25 mouse cellular contexts compared by ENCODE assay signal in the genomic region with DNA sequence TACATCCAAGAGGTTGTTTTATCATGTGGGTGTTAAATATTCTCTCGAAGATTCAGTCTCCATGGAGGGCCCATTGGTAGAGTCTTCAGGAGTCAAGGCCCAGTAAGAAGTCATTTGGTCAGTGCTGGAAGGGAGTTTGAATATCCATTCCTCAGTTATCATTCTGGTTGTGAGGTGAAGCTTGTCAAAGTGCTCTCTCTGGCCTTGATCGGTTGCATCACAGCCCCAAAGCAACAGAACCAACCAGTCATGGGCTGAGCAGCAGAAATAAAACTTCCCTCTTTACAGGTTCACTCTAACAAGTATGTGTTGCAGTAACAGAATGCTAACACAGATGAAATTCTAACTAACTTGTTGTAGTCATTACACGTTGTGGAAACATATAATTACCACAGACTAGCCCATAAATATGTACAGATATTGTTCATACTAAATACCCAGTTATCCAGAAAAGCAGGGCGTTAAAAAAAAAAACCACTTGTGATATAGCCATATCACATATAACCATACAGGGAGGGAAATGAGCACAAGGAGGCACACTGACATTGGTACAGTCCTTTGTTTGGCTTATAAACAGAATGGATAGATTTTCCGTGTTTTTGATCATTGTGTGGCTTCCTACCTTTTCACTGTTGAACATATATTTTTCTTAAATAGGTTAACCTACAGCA. TPM values are rescaled to one million over a fixed set of nuclear protein-coding genes. Genes with fewer than 3 reads are reported as not detected.
DNase-seq lines count a peak whose midpoint lies in the region; ATAC-seq lines count a peak whose summit lies in the region.
"Had no signal": no experiment of that assay in that cellular context is flagged by ENCODE, and none has a peak within 500 bp of the region (broad histone marks: within the 10 kb centered on the region; RNA-seq: fewer than 3 reads in every experiment).

No protein-coding gene starts in this region.

- H3K27ac ChIP-seq in liver, embryonic 15.5 days (replicated peaks), result peak overlapping the region; percentile 10; the same call in 1 of the 2 replicates
- H3K27ac ChIP-seq in forebrain, embryonic 14.5 days (ENCODE audit: low read depth, low read length), result no peak overlapping the region
- H3K27ac ChIP-seq in hindbrain, embryonic 12.5 days, result no peak overlapping the region
- H3K27ac ChIP-seq: embryonic facial prominence, embryonic 10.5 days; heart, embryonic 15.5 days; hindbrain, embryonic 10.5 days; hindbrain, embryonic 15.5 days had no signal

- no peak overlapping the region for H3K4me2 ChIP-seq in liver, embryonic 15.5 days
- H3K4me2 ChIP-seq in forebrain, embryonic 14.5 days (ENCODE audit: low read length), result no peak overlapping the region
- no peak overlapping the region for H3K4me2 ChIP-seq in hindbrain, embryonic 12.5 days (replicated peaks)
- H3K4me2 ChIP-seq: heart, embryonic 11.5 days; heart, embryonic 15.5 days; hindbrain, embryonic 15.5 days had no signal

- H3K4me1 ChIP-seq in liver, embryonic 15.5 days (replicated peaks), result peaks cover 7% of the 10 kb centered on the region; the same call in 1 of the 2 replicates
- no peaks in the 10 kb centered on the region for H3K4me1 ChIP-seq in forebrain, embryonic 14.5 days (ENCODE audit: control insufficient read depth, insufficient read depth, low read length)
- H3K4me1 ChIP-seq in hindbrain, embryonic 12.5 days, result no peaks in the 10 kb centered on the region
- H3K4me1 ChIP-seq: embryonic facial prominence, embryonic 10.5 days; heart, embryonic 15.5 days; hindbrain, embryonic 10.5 days; hindbrain, embryonic 15.5 days had no signal

- H3K4me3 ChIP-seq in liver, embryonic 15.5 days (replicated peaks), result no peak overlapping the region
- H3K4me3 ChIP-seq in forebrain, embryonic 14.5 days (ENCODE audit: low read depth, low read length), result no peak overlapping the region
- H3K4me3 ChIP-seq in hindbrain, embryonic 12.5 days, result no peak overlapping the region
- H3K4me3 ChIP-seq: embryonic facial prominence, embryonic 10.5 days; erythroblast, embryonic 14.5 days; heart, embryonic 15.5 days; hindbrain, embryonic 10.5 days; hindbrain, embryonic 15.5 days had no signal

- no peak overlapping the region for H3K9ac ChIP-seq in liver, embryonic 15.5 days
- H3K9ac ChIP-seq in forebrain, embryonic 14.5 days (ENCODE audit: low read length), result no peak overlapping the region
- no peak overlapping the region for H3K9ac ChIP-seq in hindbrain, embryonic 12.5 days
- H3K9ac ChIP-seq: heart, embryonic 15.5 days; hindbrain, embryonic 15.5 days had no signal

- peak; percentile 70 for ATAC-seq in erythroblast, adult 5-6 weeks (replicated peaks; ENCODE audit: low FRiP score, poor library complexity, severe bottlenecking)
- peak; percentile 92 for ATAC-seq in erythroid progenitor cell, adult 5-6 weeks (replicated peaks; ENCODE audit: low FRiP score, poor library complexity, severe bottlenecking)
- ATAC-seq in liver, embryonic 15.5 days (ENCODE audit: insufficient read depth), result peak; percentile 76
- ATAC-seq in megakaryocyte-erythroid progenitor cell, adult 5-6 weeks (replicated peaks; ENCODE audit: low FRiP score, low TSS enrichment, poor library complexity, severe bottlenecking), result peak; percentile 79
- ATAC-seq in forebrain, embryonic 14.5 days, result no peak
- no peak for ATAC-seq in hindbrain, embryonic 12.5 days (ENCODE audit: low FRiP score)
- ATAC-seq: forebrain, embryonic 16.5 days; inflammation-experienced regulatory T-cells, adult 6 months had no signal

- peaks cover 4% of the 10 kb centered on the region for H3K27me3 ChIP-seq in liver, embryonic 15.5 days
- H3K27me3 ChIP-seq in forebrain, embryonic 14.5 days (replicated peaks; ENCODE audit: control insufficient read depth, insufficient read depth, low read length), result no peaks in the 10 kb centered on the region
- no peaks in the 10 kb centered on the region for H3K27me3 ChIP-seq in hindbrain, embryonic 12.5 days
- H3K27me3 ChIP-seq: heart, embryonic 15.5 days; hindbrain, embryonic 15.5 days had no signal

- WGBS in liver, embryonic 15.5 days (ENCODE audit: insufficient replicate concordance), result 48% methylated on average over 5 of the region's 5 CpGs
- WGBS in forebrain, embryonic 14.5 days, result 87% methylated on average over 5 of the region's 5 CpGs
- 86% methylated on average over 5 of the region's 5 CpGs for WGBS in hindbrain, embryonic 12.5 days

- H3K36me3 ChIP-seq in liver, embryonic 15.5 days (replicated peaks), result no peaks in the 10 kb centered on the region
- no peaks in the 10 kb centered on the region for H3K36me3 ChIP-seq in forebrain, embryonic 14.5 days (ENCODE audit: control insufficient read depth, insufficient read depth, low read length)
- no peaks in the 10 kb centered on the region for H3K36me3 ChIP-seq in hindbrain, embryonic 12.5 days
- H3K36me3 ChIP-seq: embryonic facial prominence, embryonic 10.5 days; heart, embryonic 15.5 days; hindbrain, embryonic 10.5 days; hindbrain, embryonic 15.5 days had no signal

- H3K9me3 ChIP-seq in liver, embryonic 15.5 days (replicated peaks), result no peaks in the 10 kb centered on the region
- H3K9me3 ChIP-seq in forebrain, embryonic 14.5 days (replicated peaks; ENCODE audit: control insufficient read depth, low read length), result no peaks in the 10 kb centered on the region
- H3K9me3 ChIP-seq in hindbrain, embryonic 12.5 days (replicated peaks), result no peaks in the 10 kb centered on the region
- H3K9me3 ChIP-seq: embryonic facial prominence, embryonic 10.5 days; heart, embryonic 15.5 days; hindbrain, embryonic 10.5 days; hindbrain, embryonic 15.5 days had no signal

- no peak for DNase-seq in forebrain, embryonic 14.5 days (ENCODE audit: low spot score)
- DNase-seq: adrenal gland, adult 2 months; adrenal gland, postnatal 25 days; cerebellum, adult 2 months; cerebellum, postnatal 10 days; gastrocnemius, postnatal 14 days; heart, adult 18-20 months; heart, postnatal 14 days had no signal

RNA-seq across cellular contexts. Expression of a gene that starts 3.9 kb away (rescaled TPM):
- total RNA-seq in erythroblast, adult 5-6 weeks (2015; ENCODE audit: low replicate concordance), result not detected in 2 replicates
- not detected in 2 replicates for total RNA-seq in erythroblast, adult 5-6 weeks (2017; ENCODE audit: low replicate concordance)
- total RNA-seq in erythroid progenitor cell, adult 5-6 weeks (2015; ENCODE audit: low replicate concordance), result not detected in 2 replicates
- total RNA-seq in erythroid progenitor cell, adult 5-6 weeks (2017; ENCODE audit: low replicate concordance), result not detected in 2 replicates
- not detected in 2 replicates for polyA plus RNA-seq in liver, embryonic 15.5 days (2015; fragmentation: Nextera tagmentation; extraction: Ambion mirVana)
- total RNA-seq in megakaryocyte-erythroid progenitor cell, adult 5-6 weeks (2014; fragmentation: Nextera tagmentation), result not detected in 2 replicates
- total RNA-seq in megakaryocyte-erythroid progenitor cell, adult 5-6 weeks (2017), result not detected in 2 replicates
- polyA plus RNA-seq in forebrain, embryonic 14.5 days (2014; fragmentation: Nextera tagmentation; extraction: Ambion mirVana), result not detected in 2 replicates
- polyA plus RNA-seq in hindbrain, embryonic 12.5 days (2016; fragmentation: Nextera tagmentation; extraction: Ambion mirVana), result not detected in 2 replicates
- total RNA-seq: adrenal gland, adult 2 months; adrenal gland, postnatal 25 days; ES-E14; gastrocnemius, adult 18-20 months; gastrocnemius, postnatal 14 days; heart, adult 18-20 months; heart, postnatal 14 days had no signal
- polyA plus RNA-seq: adrenal gland, adult 2 months; cerebellum, adult 2 months; embryonic facial prominence, embryonic 10.5 days; embryonic facial prominence, embryonic 14.5 days; erythroblast, embryonic 14.5 days; forebrain, embryonic 11.5 days; forebrain, embryonic 16.5 days; heart, embryonic 11.5 days; heart, embryonic 15.5 days; hindbrain, embryonic 10.5 days; hindbrain, embryonic 15.5 days; inflammation-experienced regulatory T-cells, adult 6 months had no signal

RNA-seq across cellular contexts. Expression of a gene that starts 31.5 kb away (rescaled TPM):
- total RNA-seq in erythroblast, adult 5-6 weeks (2015; ENCODE audit: low replicate concordance), result not detected in 2 replicates
- total RNA-seq in erythroblast, adult 5-6 weeks (2017; ENCODE audit: low replicate concordance), result not detected in 2 replicates
- total RNA-seq in erythroid progenitor cell, adult 5-6 weeks (2015; ENCODE audit: low replicate concordance), result not detected in 2 replicates
- not detected in 2 replicates for total RNA-seq in erythroid progenitor cell, adult 5-6 weeks (2017; ENCODE audit: low replicate concordance)
- not detected in 2 replicates for polyA plus RNA-seq in liver, embryonic 15.5 days (2015; fragmentation: Nextera tagmentation; extraction: Ambion mirVana)
- not detected in 2 replicates for total RNA-seq in megakaryocyte-erythroid progenitor cell, adult 5-6 weeks (2014; fragmentation: Nextera tagmentation)
- total RNA-seq in megakaryocyte-erythroid progenitor cell, adult 5-6 weeks (2017), result not detected in 2 replicates
- polyA plus RNA-seq in forebrain, embryonic 14.5 days (2014; fragmentation: Nextera tagmentation; extraction: Ambion mirVana), result not detected in 2 replicates
- not detected in 2 replicates for polyA plus RNA-seq in hindbrain, embryonic 12.5 days (2016; fragmentation: Nextera tagmentation; extraction: Ambion mirVana)
- total RNA-seq: adrenal gland, adult 2 months; adrenal gland, postnatal 25 days; ES-E14; gastrocnemius, adult 18-20 months; gastrocnemius, postnatal 14 days; heart, adult 18-20 months; heart, postnatal 14 days had no signal
- polyA plus RNA-seq: adrenal gland, adult 2 months; cerebellum, adult 2 months; embryonic facial prominence, embryonic 10.5 days; embryonic facial prominence, embryonic 14.5 days; erythroblast, embryonic 14.5 days; forebrain, embryonic 11.5 days; forebrain, embryonic 16.5 days; heart, embryonic 11.5 days; heart, embryonic 15.5 days; hindbrain, embryonic 10.5 days; hindbrain, embryonic 15.5 days; inflammation-experienced regulatory T-cells, adult 6 months had no signal

RNA-seq across cellular contexts. Expression of a gene that starts 45.1 kb away (rescaled TPM):
- total RNA-seq in erythroblast, adult 5-6 weeks (2015; ENCODE audit: low replicate concordance), result not detected in 2 replicates
- total RNA-seq in erythroblast, adult 5-6 weeks (2017; ENCODE audit: low replicate concordance), result not detected in 2 replicates
- total RNA-seq in erythroid progenitor cell, adult 5-6 weeks (2015; ENCODE audit: low replicate concordance), result not detected in 2 replicates
- not detected in 2 replicates for total RNA-seq in erythroid progenitor cell, adult 5-6 weeks (2017; ENCODE audit: low replicate concordance)
- polyA plus RNA-seq in liver, embryonic 15.5 days (2015; fragmentation: Nextera tagmentation; extraction: Ambion mirVana), result not detected in 2 replicates
- not detected in 2 replicates for total RNA-seq in megakaryocyte-erythroid progenitor cell, adult 5-6 weeks (2014; fragmentation: Nextera tagmentation)
- not detected in 2 replicates for total RNA-seq in megakaryocyte-erythroid progenitor cell, adult 5-6 weeks (2017)
- polyA plus RNA-seq in forebrain, embryonic 14.5 days (2014; fragmentation: Nextera tagmentation; extraction: Ambion mirVana), result not detected in 2 replicates
- polyA plus RNA-seq in hindbrain, embryonic 12.5 days (2016; fragmentation: Nextera tagmentation; extraction: Ambion mirVana), result not detected in 2 replicates
- total RNA-seq: adrenal gland, adult 2 months; adrenal gland, postnatal 25 days; ES-E14; gastrocnemius, adult 18-20 months; gastrocnemius, postnatal 14 days; heart, adult 18-20 months; heart, postnatal 14 days had no signal
- polyA plus RNA-seq: adrenal gland, adult 2 months; cerebellum, adult 2 months; embryonic facial prominence, embryonic 10.5 days; embryonic facial prominence, embryonic 14.5 days; erythroblast, embryonic 14.5 days; forebrain, embryonic 11.5 days; forebrain, embryonic 16.5 days; heart, embryonic 11.5 days; heart, embryonic 15.5 days; hindbrain, embryonic 10.5 days; hindbrain, embryonic 15.5 days; inflammation-experienced regulatory T-cells, adult 6 months had no signal

Comparison
In these comparisons a context has a peak if more than half of its experiments do, and no peak if none do; other contexts are left out.
1. ATAC-seq: peak in erythroblast, adult 5-6 weeks (single experiment), erythroid progenitor cell, adult 5-6 weeks (single experiment), liver, embryonic 15.5 days (single experiment) and megakaryocyte-erythroid progenitor cell, adult 5-6 weeks (single experiment); none in forebrain, embryonic 14.5 days (single experiment) and hindbrain, embryonic 12.5 days (single experiment).